23 mouse cellular contexts compared by ENCODE assay signal in the genomic region with DNA sequence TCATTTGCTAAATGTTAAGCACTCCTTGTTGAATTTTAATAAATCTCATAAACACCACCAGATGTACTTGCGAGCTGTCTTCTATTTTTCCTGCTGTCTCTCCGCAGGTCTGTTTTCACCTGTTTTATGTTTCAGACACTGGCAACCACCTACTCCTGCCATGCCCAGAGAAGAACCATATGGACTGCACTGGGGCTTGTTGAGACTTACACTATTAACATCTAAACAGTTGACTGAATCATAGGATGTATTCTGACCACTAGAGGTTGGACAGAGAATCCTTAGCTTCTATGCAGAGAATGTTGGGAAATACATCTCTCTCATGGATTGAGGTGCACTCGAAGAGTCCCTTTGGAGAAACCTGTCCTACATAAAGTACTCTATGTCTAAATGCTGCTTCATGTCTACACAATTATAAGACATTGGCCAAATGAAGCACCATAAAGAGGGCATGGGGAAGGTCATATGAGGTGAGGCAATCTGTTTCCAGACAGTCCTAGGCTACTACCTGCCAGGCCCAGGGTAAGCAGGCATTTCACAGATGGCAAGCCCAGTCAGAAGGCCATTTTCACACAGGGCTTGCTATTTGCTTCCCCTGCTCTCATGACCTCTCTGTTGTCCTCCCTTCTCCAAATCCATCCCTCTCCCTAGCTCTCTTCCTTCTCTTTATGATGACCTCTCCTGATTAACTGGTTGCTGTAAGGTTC. TPM values are rescaled to one million over a fixed set of nuclear protein-coding genes. Genes with fewer than 3 reads are reported as not detected.
A peak's percentile ranks its signal among the peaks of the same experiment; 100 is the strongest.
DNase-seq lines count a peak whose midpoint lies in the region; ATAC-seq and TF ChIP-seq lines count a peak whose summit lies in the region.
"Had no signal": no experiment of that assay in that cellular context is flagged by ENCODE, and none has a peak within 500 bp of the region (broad histone marks: within the 10 kb centered on the region; RNA-seq: fewer than 3 reads in every experiment).

No protein-coding gene starts in this region.

- no peak for TF ChIP-seq EP300 in liver, embryonic 14.5 days (IDR thresholded peaks at IDR 0.05; ENCODE audit: low read depth)

- 93% methylated on average over 3 of the region's 3 CpGs for WGBS in liver, embryonic 14.5 days (ENCODE audit: insufficient replicate concordance)
- WGBS in liver, embryonic 12.5 days (ENCODE audit: insufficient replicate concordance): 86% methylated on average over 3 of the region's 3 CpGs

- H3K36me3 ChIP-seq in liver, embryonic 14.5 days (replicated peaks; ENCODE audit: control insufficient read depth, insufficient read depth, low read depth): peaks cover 23% of the 10 kb centered on the region
- H3K36me3 ChIP-seq in liver, embryonic 12.5 days: peaks cover 71% of the 10 kb centered on the region
- H3K36me3 ChIP-seq: embryonic facial prominence, embryonic 13.5 days; heart, embryonic 12.5 days; midbrain, embryonic 15.5 days; neural tube, embryonic 13.5 days had no signal

- peak; percentile 89 for ATAC-seq in cerebellum, adult (ENCODE audit: insufficient number of reproducible peaks, low FRiP score, low TSS enrichment)
- ATAC-seq in liver, embryonic 14.5 days (ENCODE audit: insufficient read depth): 0 out of 2 replicates have a peak, but pooled peaks have one; percentile 21
- no peak for ATAC-seq in liver, embryonic 12.5 days
- ATAC-seq in erythroblast, adult 5-6 weeks (replicated peaks; ENCODE audit: low FRiP score, poor library complexity, severe bottlenecking): 0 out of 2 replicates have a peak, but pooled peaks have one; percentile 25
- ATAC-seq: forebrain, embryonic 13.5 days; intestine, postnatal 0 days; midbrain, embryonic 15.5 days had no signal

- no peaks in the 10 kb centered on the region for H3K4me1 ChIP-seq in liver, embryonic 14.5 days (replicated peaks; ENCODE audit: control insufficient read depth in 2 of 2, insufficient read depth in 2 of 2, low read length in 1 of 2)
- H3K4me1 ChIP-seq in liver, embryonic 12.5 days: no peaks in the 10 kb centered on the region
- H3K4me1 ChIP-seq: embryonic facial prominence, embryonic 13.5 days; forebrain, embryonic 13.5 days; heart, embryonic 12.5 days; liver, embryonic 15.5 days; midbrain, embryonic 15.5 days; neural tube, embryonic 13.5 days had no signal

- no peak overlapping the region for H3K9ac ChIP-seq in liver, embryonic 14.5 days (replicated peaks)
- no peak overlapping the region for H3K9ac ChIP-seq in liver, embryonic 12.5 days
- H3K9ac ChIP-seq: embryonic facial prominence, embryonic 13.5 days; forebrain, embryonic 13.5 days; heart, embryonic 12.5 days; liver, embryonic 15.5 days; midbrain, embryonic 15.5 days; neural tube, embryonic 13.5 days had no signal

- no peak for TF ChIP-seq CTCF in liver, embryonic 14.5 days (IDR thresholded peaks at IDR 0.05; ENCODE audit: low read depth)

- intact Hi-C loops in heart, postnatal 36 days (cut with DNase I): no loop called here

- H3K4me2 ChIP-seq in liver, embryonic 14.5 days (ENCODE audit: low read depth): no peak overlapping the region
- H3K4me2 ChIP-seq in liver, embryonic 12.5 days: no peak overlapping the region
- H3K4me2 ChIP-seq: embryonic facial prominence, embryonic 13.5 days; forebrain, embryonic 13.5 days; heart, embryonic 12.5 days; liver, embryonic 15.5 days; midbrain, embryonic 15.5 days; neural tube, embryonic 13.5 days had no signal

- H3K27me3 ChIP-seq in liver, embryonic 14.5 days (ENCODE audit: control insufficient read depth, insufficient read depth, low read length): no peaks in the 10 kb centered on the region
- H3K27me3 ChIP-seq in liver, embryonic 12.5 days (replicated peaks): no peaks in the 10 kb centered on the region
- H3K27me3 ChIP-seq: embryonic facial prominence, embryonic 13.5 days; forebrain, embryonic 13.5 days; heart, embryonic 12.5 days; liver, embryonic 15.5 days; midbrain, embryonic 15.5 days; neural tube, embryonic 13.5 days had no signal

- no peaks in the 10 kb centered on the region for H3K9me3 ChIP-seq in liver, embryonic 14.5 days (ENCODE audit: control insufficient read depth, low read length)
- H3K9me3 ChIP-seq in liver, embryonic 12.5 days (replicated peaks): no peaks in the 10 kb centered on the region
- H3K9me3 ChIP-seq: embryonic facial prominence, embryonic 13.5 days; forebrain, embryonic 13.5 days; heart, embryonic 12.5 days; liver, embryonic 15.5 days; midbrain, embryonic 15.5 days; neural tube, embryonic 13.5 days had no signal

- DNase-seq in cerebellum, postnatal 4 days (ENCODE audit: low spot score in 2 of 2): no peak
- no peak for DNase-seq in liver, embryonic 14.5 days (ENCODE audit: low read depth in 3 of 3, low spot score in 3 of 3)
- peak; percentile 51 for DNase-seq in cerebellum, adult 9-10 months
- DNase-seq in spleen, adult 18-20 months: no peak
- DNase-seq in heart, postnatal 36 days: no peak
- DNase-seq: adrenal gland, postnatal 10 days; embryo, embryonic 11 days; gastrocnemius, postnatal 10 days; kidney, postnatal 25 days; lung, postnatal 4 days; retina, postnatal 1 day; right cerebral cortex, postnatal 25 days had no signal

- no peak overlapping the region for H3K27ac ChIP-seq in liver, embryonic 14.5 days
- H3K27ac ChIP-seq in liver, embryonic 12.5 days: no peak overlapping the region
- H3K27ac ChIP-seq: embryonic facial prominence, embryonic 13.5 days; forebrain, embryonic 13.5 days; liver, embryonic 15.5 days; midbrain, embryonic 15.5 days; neural tube, embryonic 13.5 days had no signal

- no peak overlapping the region for H3K4me3 ChIP-seq in liver, embryonic 14.5 days (ENCODE audit: insufficient read depth in 1 of 2, low read depth in 2 of 2, low read length in 2 of 2)
- H3K4me3 ChIP-seq in liver, embryonic 12.5 days: no peak overlapping the region
- H3K4me3 ChIP-seq: embryonic facial prominence, embryonic 13.5 days; forebrain, embryonic 13.5 days; heart, embryonic 12.5 days; liver, embryonic 15.5 days; midbrain, embryonic 15.5 days; myocyte; neural tube, embryonic 13.5 days had no signal

RNA-seq across cellular contexts. Expression of a gene that starts 35.8 kb away (rescaled TPM):
- 177 and 253 TPM in 2 replicates for polyA plus RNA-seq in liver, embryonic 14.5 days (2012; rRNA removed)
- polyA plus RNA-seq in liver, embryonic 14.5 days (2014; fragmentation: Nextera tagmentation; extraction: Ambion mirVana): 385 and 388 TPM in 2 replicates
- 302 and 303 TPM in 2 replicates for polyA plus RNA-seq in liver, embryonic 12.5 days (2016; fragmentation: Nextera tagmentation; extraction: Ambion mirVana)
- total RNA-seq in erythroblast, adult 5-6 weeks (2015; ENCODE audit: low replicate concordance): 1,570 and 1,672 TPM in 2 replicates
- total RNA-seq in erythroblast, adult 5-6 weeks (2017; ENCODE audit: low replicate concordance): 2,172 and 2,663 TPM in 2 replicates
- total RNA-seq in heart, postnatal 36 days (2021): 10 to 100 TPM; 22.5 to 25.3 TPM

Comparison
In these comparisons a context has a peak if more than half of its experiments do, and no peak if none do; other contexts are left out.
1. RNA of a gene that starts 35.8 kb away (total RNA-seq): 1,570 to 2,663 TPM in erythroblast, adult 5-6 weeks; 22.5 to 25.3 TPM in heart, postnatal 36 days; every median in the first group is over 10 times any median in the second.